Mouse (Mus musculus): ENCODE measurements at regions not wholly inside any gene's neighbourhood (a gene's known extent, or its start where the extent isn't known, plus 50 kb on each side); places are given as distances from the start of the nearest gene placed in this dataset.
"Not testable (repeated sequence)": the region's sequence is repeated elsewhere in the genome, so short reads cannot be mapped to it uniquely, and the experiment has no call there.

DNA sequence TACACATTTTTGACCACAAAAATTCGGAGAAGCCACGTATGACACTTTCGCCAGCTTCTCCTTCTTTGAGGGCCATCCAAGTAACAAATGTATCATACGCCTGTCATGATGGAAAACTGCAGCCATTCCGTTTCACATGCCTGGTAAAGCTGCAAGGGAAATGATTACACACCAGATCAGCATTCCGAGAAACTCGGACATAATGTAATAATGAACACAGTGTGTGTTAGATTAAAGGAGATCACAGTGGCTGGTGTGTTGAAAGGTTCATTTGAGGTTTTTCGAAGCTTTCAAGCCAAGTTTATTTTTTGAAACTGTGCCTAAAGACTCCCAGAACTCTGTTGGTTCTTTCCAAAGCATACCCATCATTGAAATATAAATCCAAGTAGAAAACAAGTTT, 137.8 kb upstream of the Mad2l1 start:
- DNase-seq (ENCODE audit: low spot score), result no peak

DNA sequence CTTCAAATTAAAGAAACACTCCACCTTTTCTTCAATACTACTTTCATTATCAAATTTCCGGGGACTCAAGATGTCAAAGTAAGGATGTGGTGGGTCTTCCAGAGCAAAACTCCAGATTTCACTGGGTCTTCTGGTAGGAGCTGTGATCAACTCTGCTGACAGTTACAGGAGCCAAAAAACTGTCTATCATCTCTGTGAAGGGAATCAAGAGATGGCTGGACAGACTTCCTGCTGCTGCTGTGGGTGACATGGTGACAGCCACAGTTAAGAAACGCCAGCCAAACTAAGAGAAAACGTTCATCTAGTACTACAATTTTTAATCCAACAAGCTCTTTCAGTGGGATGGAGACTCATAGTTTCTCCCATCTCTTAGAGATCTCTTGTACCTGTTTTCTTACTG, 136.5 kb upstream of the Mad2l1 start:
- no peak for DNase-seq (ENCODE audit: low spot score)

DNA sequence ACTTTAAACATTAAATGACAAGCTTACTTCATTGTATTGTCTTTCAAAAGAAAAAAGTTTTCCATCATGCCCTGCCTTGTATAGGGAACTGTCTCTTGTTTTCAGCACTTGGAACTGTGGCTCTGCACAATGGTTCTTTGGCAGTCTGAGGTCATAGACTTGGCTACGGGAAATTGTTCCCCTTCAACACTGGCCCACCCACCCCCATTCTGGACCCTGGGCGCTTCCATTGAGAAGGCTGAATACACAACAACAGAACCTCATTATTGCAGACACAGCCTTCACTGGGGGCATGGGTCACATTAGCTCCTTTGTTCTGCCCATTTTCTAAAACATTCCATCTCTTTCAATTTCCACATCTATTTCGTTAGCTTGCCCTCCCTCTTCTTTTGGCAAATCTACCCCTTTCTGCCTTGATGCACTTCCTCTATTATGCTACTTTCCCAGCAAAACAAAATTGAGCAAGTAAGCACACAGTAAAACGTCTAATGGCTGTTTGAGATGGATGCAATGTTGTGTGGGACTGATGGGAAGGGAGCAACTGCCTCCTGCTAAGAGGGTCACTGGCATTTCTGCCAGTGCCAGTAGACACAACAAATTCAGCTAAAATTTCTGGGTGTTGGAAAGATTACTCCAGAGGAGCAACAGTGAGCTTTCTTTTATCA, 136.0 kb upstream of the Mad2l1 start:
- no peak for DNase-seq (ENCODE audit: low spot score)

DNA sequence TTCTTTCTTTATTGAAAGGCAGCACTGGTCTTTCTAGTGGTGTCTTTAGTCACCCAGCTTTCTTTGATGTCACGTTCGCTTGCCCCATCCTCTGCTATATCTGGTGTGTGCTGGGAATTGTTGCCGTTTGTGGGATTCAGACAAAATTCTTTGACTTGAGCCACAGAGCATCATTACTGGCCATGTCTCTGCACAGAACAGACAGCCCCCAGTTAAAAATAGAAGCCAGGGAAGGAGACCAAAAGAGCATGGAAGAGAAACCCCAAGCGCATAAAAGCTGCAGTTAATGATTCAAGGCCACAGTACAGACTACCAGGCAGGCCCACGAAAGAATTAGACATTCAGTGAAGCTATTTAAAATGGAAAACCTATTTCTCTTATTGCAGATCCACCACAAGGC, 133.7 kb upstream of the Mad2l1 start:
- DNase-seq (ENCODE audit: low spot score), result no peak

DNA sequence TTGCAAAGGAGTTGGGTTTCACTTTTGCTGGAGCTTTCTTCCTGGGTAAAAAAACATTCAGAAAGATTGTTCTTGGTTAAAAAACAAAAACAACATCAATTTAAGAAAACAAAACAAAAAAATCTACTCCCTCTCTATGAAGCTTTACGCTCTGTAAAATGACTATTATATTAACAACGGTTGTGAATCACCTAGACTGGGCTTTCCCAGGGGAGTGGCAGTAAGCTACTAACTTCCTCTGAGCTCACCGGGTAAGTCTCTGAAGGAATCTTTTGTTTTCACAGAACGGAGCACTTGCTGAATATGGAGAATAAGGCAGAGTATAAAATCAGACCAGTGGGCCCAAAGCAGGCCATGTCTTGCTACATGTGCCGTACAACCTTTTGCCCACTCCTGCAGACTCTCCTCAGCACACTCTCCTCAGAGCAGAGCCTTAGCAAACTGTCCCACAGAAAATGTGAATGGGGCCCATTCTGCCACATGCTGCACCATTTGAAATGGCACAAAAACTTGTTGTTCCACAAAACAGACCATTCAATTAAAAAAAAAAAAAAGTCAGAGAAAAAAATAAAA, 133.2 kb upstream of the Mad2l1 start:
- DNase-seq (ENCODE audit: low spot score), result no peak

DNA sequence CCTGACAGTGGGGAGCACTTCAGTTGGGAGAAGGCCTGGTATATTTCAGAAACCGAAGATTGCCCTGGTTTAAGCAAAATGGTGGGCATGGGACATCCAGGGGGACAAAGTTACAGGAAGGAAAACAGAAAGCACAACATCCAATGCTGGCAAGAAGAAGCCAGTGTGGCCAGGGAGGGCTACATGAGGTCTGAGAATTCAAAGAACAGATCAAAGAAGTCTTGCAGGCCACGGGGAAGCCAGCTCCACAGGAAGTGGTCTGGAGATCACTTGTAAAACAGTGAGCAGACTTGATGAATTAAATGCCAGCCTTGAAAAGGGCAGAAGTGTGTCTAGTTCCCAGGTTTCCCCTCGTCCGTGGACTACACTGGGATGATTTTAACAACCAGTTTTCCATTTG, 120.4 kb upstream of the Mad2l1 start:
- DNase-seq (ENCODE audit: low spot score), result no peak

DNA sequence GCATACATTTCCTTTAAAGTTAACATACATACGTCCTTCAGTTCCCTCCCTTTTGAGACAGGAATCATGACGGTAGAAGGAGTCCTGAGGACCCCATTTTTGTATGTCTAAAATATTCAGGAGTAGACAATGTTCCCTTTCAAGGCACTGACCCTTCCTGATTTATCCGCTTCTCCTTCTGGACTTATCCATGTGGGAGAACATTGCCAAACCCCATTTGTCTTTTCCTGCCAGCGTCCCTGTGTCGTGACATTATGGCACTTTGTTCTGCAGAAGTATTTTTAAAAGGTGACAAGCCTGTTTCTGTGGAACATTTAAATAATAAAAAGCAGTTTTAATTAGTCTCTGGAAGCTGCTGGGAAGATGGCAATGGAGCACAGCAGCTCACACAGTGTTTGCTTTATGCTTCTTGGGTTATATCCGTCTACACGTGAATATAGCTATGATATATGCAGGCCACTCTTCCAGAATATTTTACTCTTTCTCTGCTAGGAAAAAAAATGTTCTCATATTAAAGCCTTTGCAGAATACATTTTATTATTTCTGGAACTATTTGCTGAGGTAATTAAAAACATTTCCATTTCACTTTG, 115.6 kb upstream of the Mad2l1 start:
- DNase-seq (ENCODE audit: low spot score), result no peak

DNA sequence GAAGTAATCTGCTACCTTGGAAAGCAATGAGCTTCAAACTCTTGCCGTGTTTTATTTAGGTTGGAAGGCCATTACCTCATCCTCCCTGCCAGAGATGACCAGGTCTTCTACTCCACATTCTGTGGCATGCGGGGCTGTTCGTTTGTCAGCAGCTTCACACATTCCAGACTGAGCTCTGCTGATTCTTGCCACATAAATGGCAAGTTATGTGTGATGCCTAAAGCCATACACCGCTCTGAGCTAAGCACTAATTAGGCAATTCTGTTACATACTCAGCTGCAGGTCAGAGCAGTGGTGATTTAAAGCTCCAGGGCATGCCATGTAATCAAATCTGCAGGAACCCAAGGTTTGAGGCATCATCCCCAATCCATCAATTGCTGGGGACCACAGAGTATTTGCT, 106.8 kb upstream of the Mad2l1 start:
- no peak for DNase-seq (ENCODE audit: low spot score)

GRCm38 (mm10) chr6:66450408-66450807, 84.8 kb upstream of the Mad2l1 start:
- not testable (repeated sequence) for DNase-seq (ENCODE audit: low spot score)

DNA sequence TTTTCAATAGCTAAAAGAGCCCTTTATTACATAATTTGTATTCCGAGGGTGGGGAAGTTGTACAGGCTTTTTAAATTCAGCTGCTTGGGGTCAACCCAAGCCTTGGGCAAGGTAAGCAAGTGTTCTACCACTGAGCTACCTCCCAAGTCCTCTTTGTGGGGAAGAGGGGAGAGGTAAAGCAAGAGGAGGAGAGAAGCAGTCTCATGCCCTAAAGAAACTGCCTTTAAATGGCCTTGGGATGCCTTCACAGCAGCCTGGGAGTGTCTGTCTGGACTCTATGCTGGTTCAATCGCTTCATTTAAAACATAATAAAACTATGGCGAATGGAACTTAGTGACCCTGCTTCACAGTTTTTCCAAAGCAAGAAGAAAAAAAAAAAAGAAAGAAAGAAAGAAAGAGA, 77.0 kb upstream of the Mad2l1 start:
- DNase-seq (ENCODE audit: low spot score), result no peak

GRCm38 (mm10) chr6:66464540-66464939, 70.7 kb upstream of the Mad2l1 start:
- DNase-seq (ENCODE audit: low spot score), result no peak

GRCm38 (mm10) chr6:66465137-66465853, 69.9 kb upstream of the Mad2l1 start:
- no peak for DNase-seq (ENCODE audit: low spot score)

DNA sequence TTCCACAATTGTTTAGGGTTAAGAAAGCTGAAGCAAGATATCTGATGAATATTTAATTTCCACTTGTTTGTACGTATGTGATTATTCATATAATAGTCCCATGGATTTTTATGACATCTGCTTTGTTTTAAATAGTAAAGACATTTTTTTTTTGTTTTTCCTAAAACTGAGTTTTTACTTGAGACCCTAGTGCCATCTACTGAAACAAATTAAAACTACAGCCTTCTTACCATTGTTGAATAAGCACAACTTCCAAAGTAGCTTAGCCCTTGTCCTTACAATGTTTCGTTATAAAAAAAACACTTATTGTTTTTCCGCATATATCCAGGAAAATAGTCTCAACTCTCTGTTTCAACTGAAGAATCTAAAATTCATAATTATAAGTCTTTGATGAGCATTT, 68.4 kb upstream of the Mad2l1 start:
- no peak for DNase-seq (ENCODE audit: low spot score)

- no peak for DNase-seq (ENCODE audit: low spot score)
These were observed 64.5 kb upstream of the Mad2l1 start for GRCm38 (mm10) chr6:66470627-66471249.

GRCm38 (mm10) chr6:66471786-66472185, 63.4 kb upstream of the Mad2l1 start:
- DNase-seq (ENCODE audit: low spot score), result no peak

GRCm38 (mm10) chr6:66472697-66473096, 62.5 kb upstream of the Mad2l1 start:
- DNase-seq (ENCODE audit: low spot score), result no peak

- DNase-seq (ENCODE audit: low spot score), result no peak
These were observed 57.6 kb upstream of the Mad2l1 start for GRCm38 (mm10) chr6:66477575-66477974.

DNA sequence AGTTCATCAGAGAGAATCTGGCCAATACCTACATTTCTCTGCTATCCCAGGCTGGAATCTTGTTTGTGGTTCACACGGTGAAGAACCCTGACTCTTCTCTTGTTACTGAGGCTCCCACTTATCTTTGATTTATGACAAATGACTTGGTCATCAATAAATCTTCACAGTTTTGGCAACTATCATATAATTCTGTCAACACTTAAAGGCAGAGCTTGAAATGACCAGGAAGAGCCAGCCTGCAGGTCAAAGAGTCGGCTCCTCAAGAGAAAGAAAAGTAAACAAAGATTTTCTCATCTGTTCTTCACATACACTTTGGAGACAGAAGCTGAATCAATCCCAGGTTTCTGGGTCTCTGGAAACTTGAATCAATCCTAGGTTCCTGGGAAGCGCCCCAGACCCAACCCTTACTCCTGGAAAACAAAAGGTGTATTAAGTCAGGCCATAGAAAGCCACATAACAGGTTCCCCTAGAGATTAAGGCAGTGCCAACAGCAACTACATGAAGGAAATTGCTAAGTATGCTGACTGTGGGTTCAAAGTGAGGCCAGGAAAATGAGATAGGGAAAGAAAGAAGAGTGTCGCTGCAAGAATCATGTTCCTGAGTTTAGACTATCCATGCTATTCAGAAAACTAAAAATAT, 56.7 kb upstream of the Mad2l1 start:
- DNase-seq (ENCODE audit: low spot score), result no peak

GRCm38 (mm10) chr6:66479576-66479975, 55.6 kb upstream of the Mad2l1 start:
- no peak for DNase-seq (ENCODE audit: low spot score)

GRCm38 (mm10) chr6:66480207-66480606, 55.0 kb upstream of the Mad2l1 start:
- no peak for DNase-seq (ENCODE audit: low spot score)

DNA sequence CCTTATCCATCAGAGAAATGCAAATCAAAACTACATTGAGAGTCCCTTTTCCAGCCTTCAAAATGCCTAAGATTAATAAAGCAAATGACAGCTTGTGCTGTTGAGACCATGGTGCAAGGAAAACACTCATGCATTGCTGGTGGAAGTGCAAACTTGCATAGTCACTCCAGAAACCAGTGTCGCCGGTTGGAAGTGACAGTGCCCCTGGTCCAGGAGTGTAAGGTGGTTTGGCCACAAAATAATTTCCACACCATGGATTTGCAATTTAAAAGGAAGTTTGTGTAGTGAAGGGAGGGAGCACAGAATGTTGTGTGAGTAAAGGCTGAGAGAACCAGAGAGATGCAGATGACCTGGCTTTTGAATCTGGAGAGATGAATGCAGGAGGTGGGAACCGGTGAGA, 52.4 kb upstream of the Mad2l1 start:
- no peak for DNase-seq (ENCODE audit: low spot score)
